Mouse (Mus musculus) forebrain, embryonic 15.5 days (tissue): ENCODE data around the gene Tcp1. TPM values are rescaled to one million over a fixed set of nuclear protein-coding genes. Genes with fewer than 3 reads are reported as not detected.
"Not testable (repeated sequence)": the region's sequence is repeated elsewhere in the genome, so short reads cannot be mapped to it uniquely, and the experiment has no call there.

Source experiments
- ATAC-seq: fragments of 200-750 bp; cut with Nextera tagmentation; replicated peaks from 2 replicates; pipeline ENCODE4 v1.8.0; 2017; ENCODE audit warnings: mild to moderate bottlenecking, moderate TSS enrichment, moderate library complexity
- H3K27ac ChIP-seq: fragments of 300-500 bp; sonication (generic); replicated peaks from 2 replicates; pipeline ENCODE4 v1.5.1; 2015; ENCODE audit warnings: mild to moderate bottlenecking, inconsistent platforms
- H3K27me3 ChIP-seq: fragments of 300-500 bp; sonication (generic); 2 replicates; pipeline ENCODE4 v1.6.1; 2015; ENCODE audit warnings: inconsistent platforms
- H3K36me3 ChIP-seq: fragments of 300-500 bp; sonication (generic); 2 replicates; pipeline ENCODE4 v1.6.1; 2015; ENCODE audit warnings: mild to moderate bottlenecking, inconsistent platforms
- H3K4me1 ChIP-seq: fragments of 300-500 bp; sonication (generic); 2 replicates; pipeline ENCODE4 v1.6.1; 2015; ENCODE audit warnings: inconsistent platforms
- H3K4me2 ChIP-seq: fragments of 300-500 bp; sonication (generic); replicated peaks from 2 replicates; pipeline ENCODE4 v1.6.1; 2015; ENCODE audit warnings: mild to moderate bottlenecking, inconsistent platforms
- H3K4me3 ChIP-seq: fragments of 300-500 bp; sonication (generic); 2 replicates; pipeline ENCODE4 v1.5.1; 2015; ENCODE audit warnings: mild to moderate bottlenecking, inconsistent platforms
- H3K9ac ChIP-seq: fragments of 300-500 bp; sonication (generic); replicated peaks from 2 replicates; pipeline ENCODE4 v1.6.1; 2015; ENCODE audit warnings: mild to moderate bottlenecking, inconsistent platforms
- H3K9me3 ChIP-seq: fragments of 300-500 bp; sonication (generic); 2 replicates; pipeline ENCODE4 v1.6.1; 2016; ENCODE audit warnings: inconsistent platforms
- WGBS: fragments of 180-500 bp; shearing (Covaris S2); methylation state at CpG from one replicate; pipeline ENCODE4 v1.1.7; 2015; ENCODE audit warnings: mixed read lengths; 5-methylcytosine and 5-hydroxymethylcytosine counted together
- polyA plus RNA-seq: library from polyadenylated mRNA; unstranded; fragments of >200 nt; fragmentation: Nextera tagmentation; extraction: Ambion mirVana; gene quantifications from 2 replicates; pipeline ENCODE4 v1.2.1, GENCODE M21; 2015

Gene Tcp1
- polyA plus RNA-seq, 1 experiment from 2014 or later: 442 TPM

GRCm38 (mm10) chr17:12897674-12898073 lies 17.8 kb upstream of the Tcp1 start:
- H3K4me2 ChIP-seq: no peak overlapping the region
- ATAC-seq: peak; percentile 75
- whole genome bisulfite sequencing: 86% methylated on average over 5 of the region's 5 CpGs

DNA sequence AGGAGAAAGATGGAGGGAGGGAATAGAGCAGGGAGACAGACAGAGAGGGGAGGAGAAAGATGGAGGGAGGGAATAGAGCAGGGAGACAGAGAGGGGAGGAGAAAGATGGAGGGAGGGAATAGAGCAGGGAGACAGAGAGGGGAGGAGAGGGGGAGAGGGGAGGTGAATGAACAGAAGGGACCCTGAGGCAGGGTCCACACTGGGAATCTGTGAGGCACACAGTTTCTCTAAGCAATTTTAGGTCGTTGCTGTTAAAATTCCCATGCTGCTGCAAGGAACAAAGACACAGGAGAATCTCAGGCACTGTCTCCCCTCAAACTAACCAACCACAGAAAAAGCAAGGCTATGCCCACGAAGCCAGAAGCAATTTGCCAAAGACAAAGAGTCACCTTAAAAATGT lies 16.9 kb upstream of the Tcp1 start:
- not testable (repeated sequence) for H3K36me3 ChIP-seq, H3K4me3 ChIP-seq, H3K4me1 ChIP-seq, H3K4me2 ChIP-seq, H3K27me3 ChIP-seq, H3K9ac ChIP-seq, H3K9me3 ChIP-seq
- WGBS: 23% methylated on average over 2 of the region's 2 CpGs
- peak overlapping the region; percentile 91 for H3K27ac ChIP-seq
- ATAC-seq: peak; percentile 55

More at GRCm38 (mm10) chr17:12897674-12898073, 17.8 kb upstream of the Tcp1 start:
- Histone ChIP-seq H3K9ac (no peak overlapping the region), H3K9me3 (no peaks in the 10 kb centered on the region), H3K4me3 (no peak overlapping the region), H3K36me3 (no peaks in the 10 kb centered on the region), H3K4me1 (no peaks in the 10 kb centered on the region), H3K27me3 (no peaks in the 10 kb centered on the region), H3K27ac (peak overlapping the region; percentile 67)

DNA sequence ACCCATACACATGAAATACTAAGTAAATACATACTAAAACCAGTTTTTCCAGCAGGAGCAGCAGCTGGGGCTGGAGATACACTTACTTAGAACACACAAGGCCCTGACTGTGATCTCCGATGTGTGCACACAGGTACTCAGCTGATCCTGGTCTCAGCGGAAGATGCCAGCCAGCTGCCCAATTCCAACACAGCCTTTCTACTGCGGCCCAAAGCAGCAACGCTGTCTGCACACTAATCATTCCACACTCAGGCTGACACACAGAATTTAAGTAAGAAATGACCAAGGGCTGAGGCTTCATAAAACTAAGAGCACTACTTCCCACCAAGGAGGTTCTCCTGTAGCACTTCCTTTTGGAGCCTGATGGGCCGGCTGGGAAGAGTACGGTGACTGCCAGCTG lies 13.2 kb upstream of the Tcp1 start:
- 97% methylated on average over 6 of the region's 6 CpGs for WGBS

DNA sequence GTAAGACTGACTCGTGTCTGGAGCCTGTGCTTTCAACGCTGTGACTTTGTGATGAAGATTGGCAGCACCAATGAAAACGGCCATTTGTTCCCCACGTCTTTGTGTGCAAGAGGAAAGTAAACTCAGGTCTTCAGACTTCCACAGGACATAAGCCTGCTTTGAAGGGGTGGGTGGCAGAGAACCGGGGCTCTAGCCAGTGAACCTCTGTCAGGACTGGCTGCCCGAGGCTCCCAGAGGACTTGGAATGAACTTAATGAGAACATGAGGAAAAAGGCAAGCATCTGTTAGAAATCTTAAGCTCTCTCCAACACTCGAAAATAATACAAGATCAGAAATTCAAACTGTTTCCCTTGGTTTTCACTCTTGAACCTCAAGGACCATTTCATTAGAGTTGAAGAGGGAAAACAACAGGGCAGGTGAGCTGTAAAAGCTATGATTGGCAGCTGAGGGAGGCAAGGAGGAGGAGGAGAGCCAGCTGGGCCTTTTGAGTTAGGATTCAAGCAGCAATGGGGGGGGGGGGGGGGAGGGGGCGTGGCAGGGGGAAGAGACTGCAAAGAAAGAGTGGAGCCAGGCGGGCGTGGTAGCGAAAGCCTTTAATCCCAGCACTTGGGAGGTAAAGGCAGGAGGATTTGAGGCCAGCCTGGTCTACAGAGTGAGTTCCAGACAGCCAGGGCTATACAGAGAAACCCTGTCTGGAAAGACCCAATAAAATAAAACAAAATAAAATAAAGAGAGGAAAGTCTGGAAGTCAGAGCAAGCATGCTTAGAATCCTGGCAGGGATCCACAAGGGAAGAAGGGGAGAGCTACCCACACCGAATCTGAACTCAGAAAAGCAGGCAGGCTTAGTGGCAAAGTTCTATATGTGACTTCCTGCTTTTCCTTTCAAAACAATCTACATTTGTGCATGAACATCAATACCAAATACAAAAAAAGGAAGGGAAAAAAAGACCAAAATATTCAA lies 11.8 kb upstream of the Tcp1 start:
- H3K27me3 ChIP-seq: no peaks in the 10 kb centered on the region
- no peaks in the 10 kb centered on the region for H3K9me3 ChIP-seq
- no peak overlapping the region for H3K9ac ChIP-seq
- H3K4me2 ChIP-seq: no peak overlapping the region
- H3K27ac ChIP-seq: peak overlapping the region; percentile 70
- H3K4me1 ChIP-seq: peaks cover 11% of the 10 kb centered on the region
- no peak overlapping the region for H3K4me3 ChIP-seq
- ATAC-seq: peak; percentile 60
- WGBS: 8% methylated on average over 11 of the region's 12 CpGs
- peaks cover 5% of the 10 kb centered on the region; the same call in 1 of the 2 replicates for H3K36me3 ChIP-seq

More for the DNA sequence above, 13.2 kb upstream of the Tcp1 start:
- Histone ChIP-seq H3K4me1 (peaks cover 11% of the 10 kb centered on the region), H3K4me3 (no peak overlapping the region), H3K27ac (no peak overlapping the region), H3K36me3 (peaks cover 5% of the 10 kb centered on the region; the same call in 1 of the 2 replicates), H3K4me2 (no peak overlapping the region), H3K9me3 (no peaks in the 10 kb centered on the region), H3K27me3 (no peaks in the 10 kb centered on the region), H3K9ac (no peak overlapping the region)
- ATAC-seq: no peak

GRCm38 (mm10) chr17:12904349-12904748 lies 11.2 kb upstream of the Tcp1 start:
- no peaks in the 10 kb centered on the region for H3K27me3 ChIP-seq
- peaks cover 11% of the 10 kb centered on the region for H3K4me1 ChIP-seq
- H3K27ac ChIP-seq: peak overlapping the region; percentile 70; the same call in 1 of the 2 replicates
- no peak overlapping the region for H3K9ac ChIP-seq
- ATAC-seq: no peak
- WGBS: 71% methylated on average over 1 of the region's 1 CpGs
- H3K4me2 ChIP-seq: no peak overlapping the region
- peaks cover 5% of the 10 kb centered on the region; the same call in 1 of the 2 replicates for H3K36me3 ChIP-seq
- no peaks in the 10 kb centered on the region for H3K9me3 ChIP-seq
- H3K4me3 ChIP-seq: no peak overlapping the region

- H3K9ac ChIP-seq: no peak overlapping the region
- H3K4me1 ChIP-seq: peaks cover 11% of the 10 kb centered on the region
- no peak overlapping the region for H3K4me2 ChIP-seq
- WGBS: 91% methylated on average over 4 of the region's 4 CpGs
- no peaks in the 10 kb centered on the region for H3K9me3 ChIP-seq
- no peak overlapping the region for H3K27ac ChIP-seq
- H3K27me3 ChIP-seq: no peaks in the 10 kb centered on the region
- ATAC-seq: no peak
- peaks cover 11% of the 10 kb centered on the region; the same call in 1 of the 2 replicates for H3K36me3 ChIP-seq
- H3K4me3 ChIP-seq: no peak overlapping the region
These were observed 9.7 kb upstream of the Tcp1 start for GRCm38 (mm10) chr17:12905810-12906209.

DNA sequence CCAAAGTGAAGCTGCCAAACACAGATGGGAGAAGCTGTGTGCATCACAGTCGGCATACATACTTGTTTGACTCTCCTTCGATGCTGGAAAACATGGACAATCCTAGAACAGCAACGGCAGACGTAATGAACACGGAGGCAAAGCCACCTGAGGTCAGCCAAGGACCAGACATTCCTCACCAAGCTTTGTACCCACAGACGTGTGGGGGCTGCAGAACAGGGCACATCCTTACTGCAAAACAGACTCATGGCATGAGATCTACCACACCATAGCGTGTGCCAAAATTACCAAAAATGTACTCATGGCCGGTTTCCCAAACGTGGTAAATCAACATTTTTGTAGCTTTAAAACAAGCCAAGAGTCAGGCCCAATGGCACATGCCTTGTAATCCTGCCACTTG lies 9.1 kb upstream of the Tcp1 start:
- H3K9me3 ChIP-seq: no peaks in the 10 kb centered on the region
- 92% methylated on average over 9 of the region's 9 CpGs for WGBS
- H3K4me3 ChIP-seq: no peak overlapping the region
- no peak overlapping the region for H3K27ac ChIP-seq
- peaks cover 16% of the 10 kb centered on the region; the same call in 1 of the 2 replicates for H3K36me3 ChIP-seq
- H3K4me2 ChIP-seq: no peak overlapping the region
- H3K4me1 ChIP-seq: peaks cover 11% of the 10 kb centered on the region
- H3K27me3 ChIP-seq: no peaks in the 10 kb centered on the region
- no peak for ATAC-seq
- no peak overlapping the region for H3K9ac ChIP-seq

- Histone ChIP-seq H3K9ac (no peak within 1 kb of the TSS), H3K4me1 (no peaks in the 10 kb centered on the region), H3K36me3 (peaks cover 45% of the 10 kb centered on the region), H3K4me2 (no peak within 1 kb of the TSS), H3K27ac (no peak within 1 kb of the TSS), H3K27me3 (no peaks in the 10 kb centered on the region), H3K4me3 (no peak within 1 kb of the TSS), H3K9me3 (no peaks in the 10 kb centered on the region)
- no peak for ATAC-seq
- WGBS: 83% methylated on average over 35 of the region's 35 CpGs
These were observed 5.9 kb upstream of the Tcp1 start, which contains the start of gene Pnldc1 for GRCm38 (mm10) chr17:12909361-12910280. TSS of gene Pnldc1 (minus strand) at chr17:12910230.

GRCm38 (mm10) chr17:12910391-12910790 lies 5.1 kb upstream of the Tcp1 start:
- no peak for ATAC-seq
- Histone ChIP-seq H3K4me3 (no peak overlapping the region), H3K4me2 (no peak overlapping the region), H3K27me3 (no peaks in the 10 kb centered on the region), H3K9ac (no peak overlapping the region), H3K4me1 (peaks cover 7% of the 10 kb centered on the region), H3K27ac (no peak overlapping the region), H3K9me3 (no peaks in the 10 kb centered on the region), H3K36me3 (peaks cover 40% of the 10 kb centered on the region)
- WGBS: 90% methylated on average over 8 of the region's 8 CpGs

- WGBS: under 1% methylated on average over 56 of the region's 56 CpGs
- Histone ChIP-seq H3K9ac (peak within 1 kb of the TSS; percentile 93), H3K4me1 (peaks cover 20% of the 10 kb centered on the region), H3K27ac (peak within 1 kb of the TSS; percentile 88), H3K36me3 (peaks cover 57% of the 10 kb centered on the region), H3K27me3 (no peaks in the 10 kb centered on the region), H3K9me3 (no peaks in the 10 kb centered on the region), H3K4me2 (peak within 1 kb of the TSS; percentile 88), H3K4me3 (peak within 1 kb of the TSS; percentile 77)
- peak; percentile 99 for ATAC-seq
These were observed 531 bp downstream of the Tcp1 start, which contains the start of gene Mrpl18 for GRCm38 (mm10) chr17:12915881-12916583. TSS of gene Mrpl18 (minus strand) at chr17:12916345.
